Mouse (Mus musculus) stomach, postnatal 0 days (tissue): ENCODE results near the gene Itprid2. TPM values are rescaled to one million over a fixed set of nuclear protein-coding genes. Genes with fewer than 3 reads are reported as not detected.

ENCODE experiments used
- ATAC-seq: fragments of 200-750 bp; cut with Nextera tagmentation; 2 replicates; pipeline ENCODE4 v1.8.0; 2017; ENCODE audit not compliant: low FRiP score, low TSS enrichment
- DNase-seq: peaks from one replicate; pipeline ENCODE4 v3.0.0-alpha.2; 2016; ENCODE audit warnings: low spot score
- H3K27ac ChIP-seq: fragments of 300-500 bp; sonication (generic); replicated peaks from 2 replicates; pipeline ENCODE4 v1.5.1; 2014; ENCODE audit warnings: mild to moderate bottlenecking, control low read depth
- H3K27me3 ChIP-seq: fragments of 300-500 bp; sonication (generic); 2 replicates; pipeline ENCODE4 v1.6.1; 2014; ENCODE audit warnings: low read length; ENCODE audit not compliant: control insufficient read depth, insufficient read depth
- H3K36me3 ChIP-seq: fragments of 300-500 bp; sonication (generic); 2 replicates; pipeline ENCODE4 v1.6.1; 2014; ENCODE audit warnings: low read length, mixed read lengths; ENCODE audit not compliant: control insufficient read depth, insufficient read depth
- H3K4me1 ChIP-seq: fragments of 300-500 bp; sonication (generic); replicated peaks from 2 replicates; pipeline ENCODE4 v1.6.1; 2014; ENCODE audit warnings: antibody characterized with exemption; ENCODE audit not compliant: control insufficient read depth, insufficient read depth
- H3K4me2 ChIP-seq: fragments of 300-500 bp; sonication (generic); replicated peaks from 2 replicates; pipeline ENCODE4 v1.6.1; 2014; ENCODE audit warnings: low read depth, mild to moderate bottlenecking, control low read depth, moderate library complexity
- H3K4me3 ChIP-seq: fragments of 300-500 bp; sonication (generic); 2 replicates; pipeline ENCODE4 v1.5.1; 2014; ENCODE audit warnings: low read depth, low read length, control low read depth
- H3K9ac ChIP-seq: fragments of 300-500 bp; sonication (generic); 2 replicates; pipeline ENCODE4 v1.6.1; 2014; ENCODE audit warnings: mild to moderate bottlenecking, low read length, control low read depth, mixed read lengths
- H3K9me3 ChIP-seq: fragments of 300-500 bp; sonication (generic); 2 replicates; pipeline ENCODE4 v1.6.1; 2016; ENCODE audit warnings: low read length; ENCODE audit not compliant: control insufficient read depth
- CTCF ChIP-seq: IDR thresholded peaks from 2 replicates; pipeline ENCODE4 v1.5.1; 2016; ENCODE audit warnings: antibody characterized with exemption, low read depth, mild to moderate bottlenecking, moderate library complexity
- EP300 ChIP-seq: optimal IDR thresholded peaks from 2 replicates; pipeline ENCODE3; 2016; ENCODE audit warnings: antibody characterized with exemption
- WGBS: fragments of 180-500 bp; shearing (Covaris S2); extraction: QIAGEN DNeasy Blood & Tissue Kit; methylation state at CpG from one replicate; pipeline ENCODE4 v1.1.7; 2014; 5-methylcytosine and 5-hydroxymethylcytosine counted together
- polyA plus RNA-seq: library from polyadenylated mRNA; unstranded; fragments of >200 nt; fragmentation: Nextera tagmentation; extraction: Ambion mirVana; gene quantifications from 2 replicates; pipeline ENCODE4 v1.2.1, GENCODE M21; 2015

The Itprid2 gene
- polyA plus RNA-seq, 1 experiment from 2014 or later, result 23.3 TPM

DNA sequence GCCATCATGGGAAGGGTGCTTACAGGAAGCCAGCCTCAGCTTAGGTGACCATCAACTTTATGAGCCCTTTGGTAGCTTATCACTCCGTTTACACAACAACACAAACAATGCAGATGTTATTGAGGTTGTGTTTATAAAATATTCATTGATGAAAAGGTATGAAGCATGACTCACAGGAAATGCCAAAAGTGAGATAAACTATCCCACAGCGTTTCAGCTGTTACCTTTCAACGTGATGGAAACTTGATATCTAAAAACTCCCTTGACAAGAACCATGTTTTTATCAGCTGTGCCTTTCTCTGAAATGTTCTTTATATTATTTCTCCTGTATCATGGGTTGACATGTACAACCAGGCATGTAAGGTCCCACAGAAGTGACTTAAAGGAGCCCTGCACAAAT, 55.7 kb downstream of the Itprid2 start:
- ATAC-seq, result no peak
- H3K27ac ChIP-seq, result no peak overlapping the region
- no peaks in the 10 kb centered on the region for H3K9me3 ChIP-seq
- no peak overlapping the region for H3K9ac ChIP-seq
- no peak for DNase-seq
- H3K4me2 ChIP-seq, result no peak overlapping the region
- H3K27me3 ChIP-seq, result no peaks in the 10 kb centered on the region
- TF ChIP-seq CTCF, result no peak
- H3K4me1 ChIP-seq, result no peaks in the 10 kb centered on the region
- H3K36me3 ChIP-seq, result no peaks in the 10 kb centered on the region
- WGBS, result 34% methylated on average over 3 of the region's 3 CpGs
- H3K4me3 ChIP-seq, result no peak overlapping the region

DNA sequence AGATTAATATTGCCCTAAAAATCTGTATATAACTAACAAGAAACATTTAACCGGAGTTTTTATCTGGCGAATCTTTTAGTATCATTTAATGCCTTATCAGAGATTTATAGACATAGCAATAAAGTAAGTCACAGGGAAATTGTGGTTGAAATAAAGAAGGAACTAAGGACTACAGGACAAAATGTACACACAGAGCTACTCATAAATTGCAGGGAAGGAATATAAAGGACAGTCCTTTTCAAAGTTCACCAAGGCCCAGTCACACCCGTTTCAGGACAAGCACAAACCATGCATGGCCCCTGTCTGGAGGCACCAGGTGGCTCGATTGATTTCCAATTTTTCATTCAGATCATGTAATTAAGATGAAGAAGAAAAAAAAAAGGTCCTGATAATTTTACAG, 60.0 kb downstream of the Itprid2 start:
- WGBS, result 69% methylated on average over 4 of the region's 4 CpGs

DNA sequence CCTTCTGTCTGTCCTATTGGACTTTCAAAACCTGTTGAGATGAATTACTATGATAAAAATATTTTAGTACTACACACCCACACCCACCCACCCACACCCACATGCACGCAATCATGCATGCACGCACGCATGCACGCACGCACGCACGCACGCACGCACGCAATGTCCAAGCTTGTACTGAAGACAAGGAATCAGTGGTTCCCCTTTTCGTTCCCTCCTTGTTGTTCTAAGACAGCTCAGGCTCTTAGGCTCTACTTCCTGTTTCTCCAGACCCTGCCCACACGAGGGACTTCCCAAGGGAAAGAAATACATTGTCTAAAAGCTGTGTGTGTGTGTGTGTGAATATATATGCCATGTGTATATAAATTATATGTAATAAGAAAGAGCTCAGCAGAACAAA, 60.8 kb downstream of the Itprid2 start:
- Histone ChIP-seq H3K4me1 (no peaks in the 10 kb centered on the region), H3K9ac (no peak overlapping the region), H3K36me3 (no peaks in the 10 kb centered on the region), H3K9me3 (no peaks in the 10 kb centered on the region), H3K27me3 (no peaks in the 10 kb centered on the region), H3K27ac (no peak overlapping the region), H3K4me2 (no peak overlapping the region), H3K4me3 (no peak overlapping the region)
- 83% methylated on average over 12 of the region's 12 CpGs for WGBS
- no peak for TF ChIP-seq CTCF
- TF ChIP-seq EP300, result no peak
- DNase-seq (no peak), ATAC-seq (no peak)

More for the DNA sequence above, 60.0 kb downstream of the Itprid2 start:
- H3K27ac ChIP-seq, result no peak overlapping the region
- H3K9ac ChIP-seq, result no peak overlapping the region
- H3K9me3 ChIP-seq, result no peaks in the 10 kb centered on the region
- no peaks in the 10 kb centered on the region for H3K27me3 ChIP-seq
- ATAC-seq (no peak), DNase-seq (no peak)
- no peaks in the 10 kb centered on the region for H3K36me3 ChIP-seq
- H3K4me3 ChIP-seq, result no peak overlapping the region
- no peaks in the 10 kb centered on the region for H3K4me1 ChIP-seq
- H3K4me2 ChIP-seq, result no peak overlapping the region
- TF ChIP-seq CTCF, result no peak

DNA sequence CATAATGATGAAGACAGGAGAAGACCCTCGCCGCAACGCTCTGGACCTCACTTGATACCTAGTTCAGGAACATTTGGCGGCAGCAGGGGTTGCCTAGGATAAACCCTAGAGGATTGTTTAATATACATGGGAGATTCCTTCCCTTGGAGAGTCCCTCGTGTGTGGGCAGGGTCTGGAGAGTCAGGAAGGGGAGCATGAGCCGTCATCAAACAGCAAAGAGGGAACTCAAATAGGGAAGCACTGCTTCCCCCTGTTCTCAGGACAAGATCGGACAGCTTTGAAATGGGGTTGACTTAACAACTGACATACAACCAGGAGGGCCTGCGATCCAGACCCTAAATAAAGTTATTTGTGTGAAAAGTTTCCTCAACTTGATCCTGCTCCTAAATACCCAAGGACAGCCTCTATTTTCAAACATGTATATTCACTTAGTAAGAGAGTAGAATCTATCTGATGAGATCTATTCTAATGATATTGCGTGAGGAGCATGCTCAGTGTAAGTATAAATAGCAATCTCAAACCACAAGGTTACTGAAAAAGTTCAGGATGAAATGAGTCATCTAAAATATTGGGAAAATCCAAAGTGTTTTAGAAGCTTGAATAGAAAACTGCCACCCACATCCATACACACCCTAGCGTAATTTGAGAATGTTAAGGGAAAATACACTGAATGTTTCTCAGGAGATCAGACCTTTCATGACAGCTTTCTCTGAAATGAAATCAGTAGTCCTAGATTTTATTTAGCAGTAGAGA, 61.5 kb downstream of the Itprid2 start:
- no peak overlapping the region for H3K4me2 ChIP-seq
- H3K4me1 ChIP-seq, result no peaks in the 10 kb centered on the region
- H3K4me3 ChIP-seq, result no peak overlapping the region
- TF ChIP-seq EP300 (no peak), CTCF (no peak)
- H3K9me3 ChIP-seq, result no peaks in the 10 kb centered on the region
- no peaks in the 10 kb centered on the region for H3K27me3 ChIP-seq
- H3K9ac ChIP-seq, result no peak overlapping the region
- no peaks in the 10 kb centered on the region for H3K36me3 ChIP-seq
- ATAC-seq, result no peak
- DNase-seq, result no peak
- no peak overlapping the region for H3K27ac ChIP-seq
- 69% methylated on average over 10 of the region's 10 CpGs for WGBS

DNA sequence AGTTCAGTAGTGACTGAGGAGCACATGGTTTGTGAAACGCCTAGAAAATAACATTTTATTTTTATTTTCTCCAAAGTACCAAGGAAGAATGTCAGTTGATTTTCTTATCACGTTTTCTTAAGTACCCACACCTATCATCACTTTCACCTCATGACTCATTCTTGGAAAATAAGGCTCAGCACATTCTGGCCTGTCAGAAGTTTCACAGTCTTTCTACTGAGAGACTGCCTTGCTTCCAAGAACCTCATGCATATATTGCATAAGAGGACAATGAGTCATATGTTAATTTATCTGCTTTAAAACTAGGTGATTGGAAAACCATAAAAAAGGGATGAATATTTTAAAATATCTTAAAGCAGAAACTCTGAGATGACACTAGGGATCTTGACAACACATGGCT, 63.0 kb downstream of the Itprid2 start:
- DNase-seq, result no peak

DNA sequence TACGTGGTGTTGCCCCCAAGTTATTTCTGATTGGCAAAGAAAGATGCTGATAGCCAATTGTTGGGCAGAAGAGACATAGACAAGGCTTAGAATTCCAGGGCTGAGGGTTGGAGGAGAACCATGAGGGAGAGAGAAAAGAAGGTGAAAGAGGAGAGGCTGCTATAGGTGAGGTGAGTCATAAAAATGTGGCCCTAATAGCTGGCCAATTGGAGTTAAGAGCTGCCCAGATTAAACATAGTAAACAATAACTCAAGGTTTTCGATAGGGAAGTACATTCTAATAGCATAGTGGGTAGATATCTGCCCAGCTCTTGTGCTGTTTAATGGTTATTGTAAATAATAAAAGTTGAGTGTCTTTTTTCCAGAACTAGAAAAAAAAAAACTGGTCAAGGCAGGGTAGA, 69.6 kb downstream of the Itprid2 start:
- ATAC-seq, result peak; percentile 83
- 63% methylated on average over 2 of the region's 2 CpGs for WGBS

More for the DNA sequence above, 63.0 kb downstream of the Itprid2 start:
- no peak overlapping the region for H3K4me3 ChIP-seq
- TF ChIP-seq CTCF, result no peak
- TF ChIP-seq EP300, result peak; percentile 30
- no peak overlapping the region for H3K9ac ChIP-seq
- ATAC-seq, result peak; percentile 92
- no peak overlapping the region for H3K4me2 ChIP-seq
- H3K36me3 ChIP-seq, result no peaks in the 10 kb centered on the region
- H3K27ac ChIP-seq, result 0 out of 2 replicates have a peak overlapping the region, but pooled peaks have one; percentile 3
- H3K4me1 ChIP-seq, result no peaks in the 10 kb centered on the region
- WGBS, result 53% methylated on average over 2 of the region's 2 CpGs
- no peaks in the 10 kb centered on the region for H3K27me3 ChIP-seq
- no peaks in the 10 kb centered on the region for H3K9me3 ChIP-seq

More for the DNA sequence above, 69.6 kb downstream of the Itprid2 start:
- H3K4me1 ChIP-seq, result no peaks in the 10 kb centered on the region
- no peak for TF ChIP-seq EP300
- TF ChIP-seq CTCF, result no peak
- H3K9ac ChIP-seq, result no peak overlapping the region
- H3K4me2 ChIP-seq, result no peak overlapping the region
- no peak overlapping the region for H3K27ac ChIP-seq
- H3K9me3 ChIP-seq, result no peaks in the 10 kb centered on the region
- no peak for DNase-seq
- no peak overlapping the region for H3K4me3 ChIP-seq
- H3K36me3 ChIP-seq, result no peaks in the 10 kb centered on the region
- no peaks in the 10 kb centered on the region for H3K27me3 ChIP-seq
